Mouse (Mus musculus) skeletal muscle tissue, adult 2 months (tissue): ENCODE results near the gene Habp2.
A peak's percentile ranks its signal among the peaks of the same experiment; 100 is the strongest.

Experiments
- DNase-seq: peaks from one replicate; pipeline ENCODE4 v3.0.0-alpha.2; 2012; ENCODE audit warnings: low read depth, low spot score

The Habp2 gene

GRCm38 (mm10) chr19:56363721-56364460 is 77.0 kb downstream of the Habp2 start:
- no peak for DNase-seq

DNA sequence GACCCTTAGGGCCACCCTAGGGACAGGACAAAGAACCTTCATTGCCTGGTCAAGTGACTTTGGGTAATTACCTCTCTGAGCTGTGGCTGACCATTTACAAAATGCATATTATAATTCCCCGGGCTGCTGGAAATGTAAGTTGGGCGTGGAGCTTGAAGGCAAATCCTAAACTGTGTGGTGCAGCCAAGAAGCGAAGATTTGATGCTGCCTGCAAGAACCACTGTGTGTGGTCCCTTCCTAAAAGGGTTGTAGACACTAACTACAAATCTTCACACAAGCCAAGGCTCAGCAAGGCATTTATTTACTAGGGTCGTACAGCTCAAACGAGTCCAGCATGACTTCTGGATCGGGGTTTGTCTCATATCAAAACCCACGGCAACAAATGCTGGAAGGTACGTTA is 77.6 kb downstream of the Habp2 start:
- no peak for DNase-seq

GRCm38 (mm10) chr19:56366168-56366567 is 79.2 kb downstream of the Habp2 start:
- no peak for DNase-seq

- peak; percentile 47 for DNase-seq
These were observed 79.7 kb downstream of the Habp2 start for GRCm38 (mm10) chr19:56366625-56367024.

- DNase-seq: peak; percentile 54
These were observed 80.8 kb downstream of the Habp2 start for GRCm38 (mm10) chr19:56367778-56368177.

GRCm38 (mm10) chr19:56368912-56369311 is 82.0 kb downstream of the Habp2 start:
- DNase-seq: no peak
